Mouse (Mus musculus) liver, adult 2 months (tissue): ENCODE measurements around the gene Aebp2. TPM values are rescaled to one million over a fixed set of nuclear protein-coding genes. Genes with fewer than 3 reads are reported as not detected.

Experiments used
- DNase-seq: peaks from one replicate; pipeline ENCODE4 v3.0.0-alpha.2; 2011; ENCODE audit warnings: low read depth, low spot score; ENCODE audit errors: extremely low read depth
- H3K27ac ChIP-seq: fragments of 200-500 bp; replicated peaks from 2 replicates; pipeline ENCODE4 v1.5.1; 2012; ENCODE audit warnings: low read depth, mild to moderate bottlenecking, control low read depth, inconsistent platforms, low read length; ENCODE audit not compliant: insufficient read depth
- H3K27me3 ChIP-seq: fragments of 200-500 bp; 2 replicates; pipeline ENCODE4 v1.6.1; 2012; ENCODE audit warnings: mild to moderate bottlenecking, moderate library complexity, low read length, inconsistent platforms; ENCODE audit not compliant: control insufficient read depth, insufficient read depth
- H3K36me3 ChIP-seq: fragments of 200-500 bp; 2 replicates; pipeline ENCODE4 v1.6.1; 2012; ENCODE audit warnings: low read length, inconsistent platforms; ENCODE audit not compliant: control insufficient read depth, insufficient read depth
- H3K4me1 ChIP-seq: fragments of 200-500 bp; 2 replicates; pipeline ENCODE4 v1.6.1; 2011; ENCODE audit warnings: low read length; ENCODE audit not compliant: control insufficient read depth, insufficient read depth
- H3K4me3 ChIP-seq: fragments of 200-500 bp; 2 replicates; pipeline ENCODE4 v1.5.1; 2011; ENCODE audit warnings: low read depth, mild to moderate bottlenecking, control low read depth, low read length, moderate library complexity; ENCODE audit not compliant: insufficient read depth
- H3K79me2 ChIP-seq: fragments of 200-500 bp; 2 replicates; pipeline ENCODE4 v1.6.1; 2012; ENCODE audit warnings: inconsistent platforms, mild to moderate bottlenecking, low read length, moderate library complexity; ENCODE audit not compliant: control insufficient read depth, insufficient read depth
- H3K9ac ChIP-seq: fragments of 200-500 bp; 2 replicates; pipeline ENCODE4 v1.6.1; 2012; ENCODE audit warnings: low read depth, mild to moderate bottlenecking, control low read depth, inconsistent platforms, low read length
- CTCF ChIP-seq: fragments of 200-500 bp; IDR thresholded peaks from 2 replicates; pipeline ENCODE4 v1.5.1; 2011; ENCODE audit warnings: low read depth, low read length, control low read depth
- POLR2A ChIP-seq: fragments of 200-500 bp; IDR thresholded peaks from 2 replicates; pipeline ENCODE4 v1.6.1; 2011; ENCODE audit warnings: low read length, control low read depth; ENCODE audit not compliant: insufficient read depth; ENCODE audit errors: extremely low read depth
- WGBS: fragments of 180-500 bp; shearing (Covaris S2); methylation state at CpG from one replicate; pipeline ENCODE4 v1.1.7; 2018; 5-methylcytosine and 5-hydroxymethylcytosine counted together
- polyA plus RNA-seq: library from polyadenylated mRNA; depleted of rRNA; stranded (reverse); fragments of >200 nt; gene quantifications from 2 replicates; pipeline ENCODE4 v1.2.3, GENCODE M21; 2012
- total RNA-seq: library from RNA; depleted of rRNA; stranded (reverse); fragments of >200 nt; gene quantifications from 2 replicates; pipeline ENCODE4 v1.2.3, GENCODE M21; 2014

Aebp2 gene
- total and polyA plus RNA-seq, 2 experiments = 10.0 to 13.5 TPM

- no peak for DNase-seq
- Histone ChIP-seq H3K4me3 (no peak overlapping the region), H3K36me3 (no peaks in the 10 kb centered on the region), H3K9ac (no peak overlapping the region), H3K27me3 (no peaks in the 10 kb centered on the region), H3K79me2 (no peaks in the 10 kb centered on the region), H3K4me1 (no peaks in the 10 kb centered on the region), H3K27ac (no peak overlapping the region)
- no peak for TF ChIP-seq POLR2A
- TF ChIP-seq CTCF = no peak
- WGBS = 90% methylated on average over 6 of the region's 6 CpGs
Observed at GRCm38 (mm10) chr6:140701259-140701658, 78.8 kb downstream of the Aebp2 start.

GRCm38 (mm10) chr6:140705132-140705531, 82.7 kb downstream of the Aebp2 start:
- Histone ChIP-seq H3K27me3 (no peaks in the 10 kb centered on the region), H3K4me1 (no peaks in the 10 kb centered on the region), H3K36me3 (no peaks in the 10 kb centered on the region), H3K79me2 (no peaks in the 10 kb centered on the region), H3K9ac (no peak overlapping the region), H3K4me3 (no peak overlapping the region), H3K27ac (no peak overlapping the region)
- no peak for DNase-seq
- TF ChIP-seq POLR2A = no peak
- no peak for TF ChIP-seq CTCF
- WGBS = 95% methylated on average over 10 of the region's 10 CpGs

- Histone ChIP-seq H3K4me3 (no peak overlapping the region), H3K36me3 (no peaks in the 10 kb centered on the region), H3K27me3 (no peaks in the 10 kb centered on the region), H3K4me1 (no peaks in the 10 kb centered on the region), H3K79me2 (no peaks in the 10 kb centered on the region), H3K27ac (no peak overlapping the region), H3K9ac (no peak overlapping the region)
- no peak for TF ChIP-seq CTCF
- TF ChIP-seq POLR2A = no peak
- 96% methylated on average over 5 of the region's 5 CpGs for WGBS
- no peak for DNase-seq
Observed at GRCm38 (mm10) chr6:140706056-140706455, 83.6 kb downstream of the Aebp2 start.

- Histone ChIP-seq H3K79me2 (no peaks in the 10 kb centered on the region), H3K4me3 (no peak overlapping the region), H3K27ac (no peak overlapping the region), H3K9ac (no peak overlapping the region), H3K36me3 (no peaks in the 10 kb centered on the region), H3K27me3 (no peaks in the 10 kb centered on the region), H3K4me1 (no peaks in the 10 kb centered on the region)
- no peak for DNase-seq
- TF ChIP-seq POLR2A = no peak
- WGBS = 79% methylated on average over 10 of the region's 10 CpGs
Observed at GRCm38 (mm10) chr6:140708059-140708458, 85.6 kb downstream of the Aebp2 start.

- no peak overlapping the region for H3K27ac ChIP-seq
- no peak overlapping the region for H3K9ac ChIP-seq
- no peaks in the 10 kb centered on the region for H3K36me3 ChIP-seq
- no peak for TF ChIP-seq POLR2A
- TF ChIP-seq CTCF = no peak
- H3K4me1 ChIP-seq = no peaks in the 10 kb centered on the region
- 93% methylated on average over 6 of the region's 6 CpGs for WGBS
- no peaks in the 10 kb centered on the region for H3K27me3 ChIP-seq
- no peak for DNase-seq
- H3K4me3 ChIP-seq = no peak overlapping the region
- no peaks in the 10 kb centered on the region for H3K79me2 ChIP-seq
Observed at GRCm38 (mm10) chr6:140709415-140710107, 87.1 kb downstream of the Aebp2 start.

- H3K4me3 ChIP-seq = no peak overlapping the region
- no peaks in the 10 kb centered on the region for H3K4me1 ChIP-seq
- peak; percentile 30 for DNase-seq
- H3K27me3 ChIP-seq = no peaks in the 10 kb centered on the region
- H3K27ac ChIP-seq = no peak overlapping the region
- WGBS = 10% methylated on average over 11 of the region's 11 CpGs
- H3K36me3 ChIP-seq = no peaks in the 10 kb centered on the region
- H3K9ac ChIP-seq = no peak overlapping the region
- TF ChIP-seq CTCF (peak; percentile 78), POLR2A (no peak)
- H3K79me2 ChIP-seq = no peaks in the 10 kb centered on the region
Observed at GRCm38 (mm10) chr6:140712754-140713153, 90.3 kb downstream of the Aebp2 start.
